Comparison of ENCODE assay signal across 21 mouse cellular contexts in the genomic region with DNA sequence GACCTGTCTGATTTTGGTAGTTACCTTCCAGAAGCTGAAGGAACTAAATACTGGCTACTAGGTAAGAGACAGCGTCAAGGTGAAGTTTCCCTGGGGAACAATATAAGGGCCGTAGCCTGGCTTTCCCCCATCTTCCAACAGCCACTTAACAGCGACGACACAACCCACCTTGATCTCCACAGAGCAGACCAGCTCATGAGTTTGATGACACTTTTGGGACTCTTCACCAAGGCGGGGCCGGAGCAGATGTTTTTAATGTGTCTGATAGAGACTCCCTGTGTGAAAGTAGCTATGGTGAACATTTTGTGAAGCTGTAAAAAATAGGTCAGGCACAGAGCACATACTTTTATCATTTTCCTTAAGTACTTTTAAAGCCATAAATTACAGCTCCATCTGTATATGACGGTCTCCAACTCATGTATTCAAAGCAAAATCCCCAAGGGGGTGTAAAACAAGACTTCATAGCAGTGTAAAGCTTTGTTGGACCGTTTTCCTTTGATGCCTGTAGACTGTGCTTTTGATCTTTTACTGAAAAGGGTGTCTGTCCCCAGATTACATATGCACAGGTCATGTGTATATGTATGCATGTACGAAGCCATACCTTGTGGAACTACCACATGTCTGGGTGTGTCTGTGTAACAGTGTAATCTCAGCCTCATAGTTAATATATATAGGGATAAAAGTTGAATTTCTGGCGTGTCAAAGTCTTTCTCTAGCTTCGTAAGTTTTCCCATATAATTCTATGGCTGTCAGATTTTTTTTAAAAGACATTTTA. TPM values are rescaled to one million over a fixed set of nuclear protein-coding genes. Genes with fewer than 3 reads are reported as not detected.
DNase-seq lines count a peak whose midpoint lies in the region; ATAC-seq and TF ChIP-seq lines count a peak whose summit lies in the region.
"Had no signal": no experiment of that assay in that cellular context is flagged by ENCODE, and none has a peak within 500 bp of the region (broad histone marks: within the 10 kb centered on the region; RNA-seq: fewer than 3 reads in every experiment).

No protein-coding gene starts in this region.

- H3K27ac ChIP-seq in heart, embryonic 15.5 days = 0 out of 2 replicates have a peak overlapping the region, but pooled peaks have one; percentile 18
- H3K27ac ChIP-seq in thymus, adult 2 months (ENCODE audit: control insufficient read depth, insufficient read depth, low read length) = no peak overlapping the region
- H3K27ac ChIP-seq in embryonic facial prominence, embryonic 15.5 days (replicated peaks) = peak overlapping the region; percentile 7; the same call in 1 of the 2 replicates
- H3K27ac ChIP-seq: forebrain, embryonic 13.5 days; hindbrain, embryonic 15.5 days; liver, embryonic 13.5 days; midbrain, embryonic 13.5 days had no signal

- H3K9ac ChIP-seq in heart, embryonic 15.5 days = no peak overlapping the region
- no peak overlapping the region for H3K9ac ChIP-seq in embryonic facial prominence, embryonic 15.5 days
- H3K9ac ChIP-seq: forebrain, embryonic 13.5 days; hindbrain, embryonic 15.5 days; liver, embryonic 13.5 days; midbrain, embryonic 13.5 days had no signal

- no peak overlapping the region for H3K4me3 ChIP-seq in heart, embryonic 15.5 days
- H3K4me3 ChIP-seq in thymus, adult 2 months (ENCODE audit: control insufficient read depth, insufficient read depth, low read length) = no peak overlapping the region
- no peak overlapping the region for H3K4me3 ChIP-seq in embryonic facial prominence, embryonic 15.5 days (replicated peaks)
- H3K4me3 ChIP-seq: forebrain, embryonic 13.5 days; hindbrain, embryonic 15.5 days; liver, embryonic 13.5 days; megakaryocyte, embryonic 14.5 days; midbrain, embryonic 13.5 days had no signal

- WGBS in heart, embryonic 15.5 days = 71% methylated on average over 11 of the region's 11 CpGs
- 64% methylated on average over 11 of the region's 11 CpGs for WGBS in thymus, adult 2 months
- WGBS in embryonic facial prominence, embryonic 15.5 days = 41% methylated on average over 11 of the region's 11 CpGs

- peaks cover 45% of the 10 kb centered on the region for H3K4me1 ChIP-seq in heart, embryonic 15.5 days (replicated peaks)
- peaks cover 23% of the 10 kb centered on the region for H3K4me1 ChIP-seq in thymus, adult 2 months (replicated peaks; ENCODE audit: control insufficient read depth, insufficient read depth, low read length)
- H3K4me1 ChIP-seq in embryonic facial prominence, embryonic 15.5 days = peaks cover 43% of the 10 kb centered on the region
- H3K4me1 ChIP-seq: forebrain, embryonic 13.5 days; hindbrain, embryonic 15.5 days; liver, embryonic 13.5 days; midbrain, embryonic 13.5 days had no signal

- H3K27me3 ChIP-seq in heart, embryonic 15.5 days = no peaks in the 10 kb centered on the region
- no peaks in the 10 kb centered on the region for H3K27me3 ChIP-seq in thymus, adult 2 months (ENCODE audit: control insufficient read depth, insufficient read depth, low read length)
- no peaks in the 10 kb centered on the region for H3K27me3 ChIP-seq in embryonic facial prominence, embryonic 15.5 days
- H3K27me3 ChIP-seq: forebrain, embryonic 13.5 days; hindbrain, embryonic 15.5 days; liver, embryonic 13.5 days; megakaryocyte, embryonic 14.5 days; midbrain, embryonic 13.5 days had no signal

- H3K4me2 ChIP-seq in heart, embryonic 15.5 days = no peak overlapping the region
- no peak overlapping the region; the same call in 1 of the 2 replicates for H3K4me2 ChIP-seq in embryonic facial prominence, embryonic 15.5 days (replicated peaks)
- H3K4me2 ChIP-seq: forebrain, embryonic 13.5 days; hindbrain, embryonic 15.5 days; liver, embryonic 13.5 days; midbrain, embryonic 13.5 days had no signal

- TF ChIP-seq CTCF in thymus, adult 2 months (IDR thresholded peaks at IDR 0.05; ENCODE audit: borderline replicate concordance, control insufficient read depth, extremely low read depth, insufficient read depth, low read length, poor library complexity) = no peak

- DNase-seq in heart, adult 9 months (ENCODE audit: low spot score in 2 of 2) = no peak
- DNase-seq in thymus, postnatal 0 days (ENCODE audit: low spot score) = peak; percentile 26
- no peak for DNase-seq in thymus, adult 2 months
- peak; percentile 49 for DNase-seq in naive thymus-derived CD4-positive, alpha-beta T cell, adult 2 months (ENCODE audit: low read depth)
- DNase-seq in lung, postnatal 4 days = no peak
- DNase-seq: adrenal gland, postnatal 25 days; cerebellum, adult 9-11 months; gastrocnemius, postnatal 14 days; kidney, adult 2 months; kidney, postnatal 10 days; left cerebral cortex, postnatal 4 days; liver, embryonic 13.5 days; lung, adult 2 months; lung, postnatal 14 days; thymus, postnatal 36 days had no signal

- H3K36me3 ChIP-seq in heart, embryonic 15.5 days = no peaks in the 10 kb centered on the region
- no peaks in the 10 kb centered on the region for H3K36me3 ChIP-seq in thymus, adult 2 months (ENCODE audit: control insufficient read depth, insufficient read depth, low read length)
- no peaks in the 10 kb centered on the region for H3K36me3 ChIP-seq in embryonic facial prominence, embryonic 15.5 days
- H3K36me3 ChIP-seq: hindbrain, embryonic 15.5 days; liver, embryonic 13.5 days; midbrain, embryonic 13.5 days had no signal

- no peaks in the 10 kb centered on the region for H3K9me3 ChIP-seq in heart, embryonic 15.5 days (replicated peaks)
- H3K9me3 ChIP-seq in embryonic facial prominence, embryonic 15.5 days (replicated peaks) = no peaks in the 10 kb centered on the region
- H3K9me3 ChIP-seq: forebrain, embryonic 13.5 days; hindbrain, embryonic 15.5 days; liver, embryonic 13.5 days; megakaryocyte, embryonic 14.5 days; midbrain, embryonic 13.5 days had no signal

- ATAC-seq in heart, embryonic 15.5 days (replicated peaks; ENCODE audit: insufficient number of reproducible peaks, insufficient read depth, low FRiP score, low read depth) = no peak
- ATAC-seq in embryonic facial prominence, embryonic 15.5 days (ENCODE audit: insufficient number of reproducible peaks, low FRiP score, low TSS enrichment, low read depth) = no peak
- ATAC-seq: forebrain, embryonic 13.5 days; midbrain, embryonic 13.5 days had no signal

- no peak for TF ChIP-seq POLR2A in thymus, adult 2 months (IDR thresholded peaks at IDR 0.05; ENCODE audit: control insufficient read depth, extremely low read depth, insufficient read depth, low read length, poor library complexity)

RNA-seq across cellular contexts. Expression of gene Frmd6, which starts 24.4 kb away (rescaled TPM):
- 23.0 and 26.0 TPM in 2 replicates for polyA plus RNA-seq in heart, embryonic 15.5 days (2015; fragmentation: Nextera tagmentation; extraction: Ambion mirVana)
- 20.1 and 20.5 TPM in 2 replicates for polyA plus RNA-seq in thymus, postnatal 0 days (2015; fragmentation: Nextera tagmentation; extraction: Ambion mirVana)
- 21.2 and 22.2 TPM in 2 replicates for polyA plus RNA-seq in thymus, adult 2 months (2012; rRNA removed)
- polyA plus RNA-seq in embryonic facial prominence, embryonic 15.5 days (2015; fragmentation: Nextera tagmentation; extraction: Ambion mirVana) = 60.1 and 61.6 TPM in 2 replicates

Comparison
In these comparisons a context has a peak if more than half of its experiments do, and no peak if none do; other contexts are left out.
1. DNase-seq: peak in thymus, postnatal 0 days (single experiment) and naive thymus-derived CD4-positive, alpha-beta T cell, adult 2 months (single experiment); none in heart, adult 9 months (0 of 2), thymus, adult 2 months (single experiment) and lung, postnatal 4 days (0 of 2).